Mouse (Mus musculus) megakaryocyte, embryonic 14.5 days (primary cell): Measurements from ENCODE around the gene Glipr2. TPM values are rescaled to one million over a fixed set of nuclear protein-coding genes. Genes with fewer than 3 reads are reported as not detected.
A peak's percentile ranks its signal among the peaks of the same experiment; 100 is the strongest.

Source experiments
- H3K27me3 ChIP-seq: replicated peaks from 2 replicates; pipeline ENCODE3; 2012; ENCODE audit warnings: inconsistent platforms
- H3K36me3 ChIP-seq: replicated peaks from 2 replicates; pipeline ENCODE3; 2012; ENCODE audit warnings: low read length, inconsistent platforms, mixed read lengths
- H3K4me1 ChIP-seq: 2 replicates; pipeline ENCODE4 v1.6.1; 2012; ENCODE audit warnings: inconsistent platforms
- H3K4me3 ChIP-seq: replicated peaks from 2 replicates; pipeline ENCODE3; 2012; ENCODE audit warnings: moderate library complexity, mild to moderate bottlenecking, inconsistent platforms
- H3K9me3 ChIP-seq: 2 replicates; pipeline ENCODE4 v1.6.1; 2012; ENCODE audit warnings: inconsistent platforms
- FLI1 ChIP-seq: IDR thresholded peaks from 2 replicates; pipeline ENCODE4 v1.6.1; 2012; ENCODE audit warnings: low read length, inconsistent platforms, mixed read lengths
- GATA1 ChIP-seq: IDR thresholded peaks from 3 replicates; pipeline ENCODE4 v1.6.1; 2012; ENCODE audit warnings: mixed read lengths, low read length, inconsistent platforms, borderline replicate concordance
- polyA plus RNA-seq: library from polyadenylated mRNA; stranded (reverse); fragments of >175 nt; gene quantifications from 2 replicates; pipeline ENCODE4 v1.2.3, GENCODE M21; 2012; ENCODE audit warnings: low replicate concordance; ENCODE audit not compliant: insufficient read depth

Gene Glipr2
- polyA plus RNA-seq, 1 experiment, result 32.0 TPM

DNA sequence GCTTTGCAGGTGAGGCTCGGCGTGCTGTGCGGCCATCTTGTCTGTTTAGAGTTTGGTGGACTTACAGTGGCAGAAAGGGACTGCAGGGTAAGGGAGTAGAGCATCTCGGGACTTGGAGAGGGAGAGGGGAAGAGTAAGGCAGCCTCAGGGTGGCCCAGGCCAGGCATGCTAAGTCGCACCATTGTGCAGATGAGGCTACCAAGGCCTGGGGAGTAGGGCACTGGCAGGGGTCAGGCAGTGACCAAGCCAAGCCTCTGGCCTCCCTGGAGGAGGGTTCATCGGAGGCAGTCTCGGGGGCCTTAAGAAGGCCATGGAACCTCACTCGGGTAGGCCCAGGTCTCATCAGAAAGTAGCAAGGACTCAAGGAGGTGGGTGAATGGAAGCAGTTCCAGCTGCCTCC lies 14.8 kb upstream of the Glipr2 start:
- H3K4me3 ChIP-seq, result no peak overlapping the region
- no peak for TF ChIP-seq FLI1
- no peak for TF ChIP-seq GATA1
- H3K27me3 ChIP-seq, result peaks cover 7% of the 10 kb centered on the region
- H3K9me3 ChIP-seq, result no peaks in the 10 kb centered on the region
- H3K36me3 ChIP-seq, result no peaks in the 10 kb centered on the region
- H3K4me1 ChIP-seq, result peaks cover 31% of the 10 kb centered on the region

DNA sequence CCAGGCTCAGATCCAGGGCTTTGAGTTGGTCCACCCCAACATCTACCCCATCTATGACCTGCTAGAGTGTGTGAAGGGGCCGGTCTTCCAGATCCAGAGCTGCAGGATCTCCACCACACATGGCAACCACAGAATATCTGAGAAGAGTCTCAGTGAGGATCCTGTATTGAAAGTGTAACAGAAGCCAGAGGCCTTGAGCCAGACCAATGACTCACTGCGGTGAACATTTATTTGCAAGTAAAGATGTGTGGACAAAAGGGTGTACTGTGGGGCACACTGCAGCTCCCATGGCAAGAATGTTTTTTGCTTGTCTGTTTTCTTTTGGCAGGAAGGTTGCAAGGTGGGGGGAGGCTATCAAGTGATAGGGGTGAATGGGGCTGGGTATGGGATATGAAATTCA lies 9.6 kb upstream of the Glipr2 start:
- H3K9me3 ChIP-seq, result no peaks in the 10 kb centered on the region
- no peak overlapping the region for H3K4me3 ChIP-seq
- H3K27me3 ChIP-seq, result peaks cover 5% of the 10 kb centered on the region
- TF ChIP-seq GATA1 (no peak), FLI1 (no peak)
- peaks cover 10% of the 10 kb centered on the region for H3K4me1 ChIP-seq
- H3K36me3 ChIP-seq, result no peaks in the 10 kb centered on the region

DNA sequence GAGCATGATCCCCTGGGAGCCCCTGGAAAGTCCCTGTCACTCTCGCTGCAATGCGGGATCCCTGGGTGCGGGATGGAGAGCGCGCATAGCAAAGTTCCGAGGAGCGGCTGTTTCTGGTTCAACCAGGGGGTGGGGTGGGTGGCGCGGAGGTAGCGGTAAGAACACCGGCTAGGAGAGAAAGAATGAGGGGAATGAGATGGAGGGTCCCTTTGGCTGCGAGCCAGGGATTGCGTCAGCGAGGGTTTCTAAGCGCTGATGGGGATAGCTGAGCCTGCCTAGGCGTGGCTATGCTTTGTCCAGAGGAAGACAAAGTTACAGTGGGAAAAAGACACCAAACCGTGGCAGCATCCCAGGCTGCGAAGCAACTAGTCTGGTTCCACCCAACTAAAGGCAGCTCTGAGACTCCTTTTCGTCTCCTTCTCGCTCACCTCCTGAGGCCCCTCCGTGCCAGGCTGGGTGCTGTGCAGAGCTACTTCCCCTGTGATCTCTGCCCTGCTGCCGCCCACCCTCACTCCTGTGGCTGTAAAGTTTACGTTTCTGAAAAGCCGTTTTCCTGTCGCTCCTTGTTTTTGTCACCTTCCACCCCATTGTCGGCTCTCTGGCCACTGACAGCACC lies 753 bp downstream of the Glipr2 start:
- peaks cover 58% of the 10 kb centered on the region for H3K4me1 ChIP-seq
- H3K9me3 ChIP-seq, result no peaks in the 10 kb centered on the region
- H3K27me3 ChIP-seq, result peaks cover 10% of the 10 kb centered on the region
- no peak for TF ChIP-seq FLI1
- TF ChIP-seq GATA1, result no peak
- peak overlapping the region; percentile 98 for H3K4me3 ChIP-seq
- peaks cover 9% of the 10 kb centered on the region for H3K36me3 ChIP-seq

DNA sequence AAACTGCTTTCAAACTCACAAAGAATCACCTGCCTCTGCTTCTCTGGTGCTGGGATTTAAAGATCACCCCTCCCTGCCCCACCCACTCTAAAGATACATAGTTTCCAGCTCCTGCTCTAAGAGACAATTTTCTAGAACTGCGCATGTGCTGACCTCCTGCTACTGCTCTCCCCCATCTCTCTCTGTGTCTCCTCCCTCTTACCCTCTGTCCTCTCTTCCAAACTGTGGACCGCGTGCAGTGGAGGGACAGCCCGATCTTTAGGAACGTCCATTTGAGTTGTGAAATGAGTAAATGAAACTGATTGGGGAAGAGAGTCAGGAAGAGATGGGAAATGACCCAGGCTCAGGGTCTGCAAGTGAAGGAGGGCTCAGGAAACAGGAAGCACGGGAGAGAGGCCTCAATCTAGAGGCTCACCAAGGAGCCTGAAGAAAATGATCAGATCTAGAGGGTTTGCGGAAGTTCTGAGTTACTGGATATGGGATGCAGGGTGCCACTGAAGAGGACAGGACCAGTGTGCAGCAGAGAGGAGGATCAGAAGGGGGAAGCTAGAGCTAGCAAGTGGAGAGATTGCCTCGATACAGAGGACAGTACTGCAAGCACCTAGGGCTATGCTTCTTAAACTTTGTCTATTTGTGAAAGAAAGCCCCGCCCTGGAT lies 2.5 kb downstream of the Glipr2 start:
- TF ChIP-seq GATA1 (no peak), FLI1 (no peak)

DNA sequence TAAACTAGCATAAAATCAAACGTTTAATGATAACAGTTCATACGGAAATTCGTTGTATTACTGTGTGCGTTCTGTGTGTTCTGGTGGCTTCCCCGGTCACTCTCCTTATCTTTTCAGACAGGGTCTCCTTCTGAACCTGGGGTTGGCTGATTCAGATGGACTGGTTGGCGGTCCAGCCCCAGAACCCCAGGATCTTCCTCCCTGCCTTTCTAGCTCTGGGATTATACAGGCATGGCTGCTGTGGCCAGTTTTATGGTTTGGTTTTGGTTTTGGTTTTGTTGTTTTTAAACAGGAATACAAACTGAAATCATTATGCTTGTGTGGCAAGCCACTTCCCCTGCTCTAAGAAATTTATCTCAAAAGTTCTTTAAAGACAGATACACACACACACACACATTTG lies 3.0 kb downstream of the Glipr2 start:
- Histone ChIP-seq H3K9me3 (no peaks in the 10 kb centered on the region), H3K36me3 (peaks cover 13% of the 10 kb centered on the region), H3K27me3 (peaks cover 8% of the 10 kb centered on the region), H3K4me3 (peak overlapping the region; percentile 83), H3K4me1 (peaks cover 81% of the 10 kb centered on the region)
- TF ChIP-seq GATA1 (no peak), FLI1 (no peak)

More for the DNA sequence above, 2.5 kb downstream of the Glipr2 start:
- H3K36me3 ChIP-seq, result peaks cover 13% of the 10 kb centered on the region
- peak overlapping the region; percentile 83 for H3K4me3 ChIP-seq
- no peaks in the 10 kb centered on the region for H3K9me3 ChIP-seq
- peaks cover 75% of the 10 kb centered on the region for H3K4me1 ChIP-seq
- peaks cover 8% of the 10 kb centered on the region for H3K27me3 ChIP-seq

DNA sequence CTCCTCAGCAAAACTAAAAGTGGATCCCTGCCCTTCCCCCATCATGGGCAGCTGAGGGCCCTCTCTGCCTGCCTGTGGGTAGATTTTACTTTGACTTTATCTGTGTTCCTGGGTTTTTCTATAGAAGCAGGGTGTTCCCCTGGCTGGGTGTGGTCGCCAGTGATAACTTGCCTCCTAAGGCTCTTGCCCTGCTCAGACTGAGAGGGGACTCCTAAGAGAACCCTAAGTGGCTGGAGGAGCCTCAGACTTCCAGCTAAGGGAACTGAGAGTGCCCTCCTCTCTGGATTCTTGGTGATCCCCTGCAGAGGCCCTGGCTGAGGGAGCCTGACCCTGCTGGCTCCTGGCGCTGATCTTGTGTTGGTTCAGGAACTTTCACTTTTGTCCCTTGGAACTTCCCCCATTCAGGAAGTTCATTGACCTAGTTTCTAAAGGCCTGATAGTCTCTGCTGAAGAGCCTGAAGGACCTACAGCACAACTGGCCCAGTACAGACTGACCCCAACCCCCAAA lies 7.2 kb downstream of the Glipr2 start:
- no peak for TF ChIP-seq GATA1
- Histone ChIP-seq H3K4me3 (peak overlapping the region; percentile 87), H3K4me1 (peaks cover 94% of the 10 kb centered on the region), H3K9me3 (no peaks in the 10 kb centered on the region), H3K36me3 (peaks cover 40% of the 10 kb centered on the region), H3K27me3 (no peaks in the 10 kb centered on the region)

DNA sequence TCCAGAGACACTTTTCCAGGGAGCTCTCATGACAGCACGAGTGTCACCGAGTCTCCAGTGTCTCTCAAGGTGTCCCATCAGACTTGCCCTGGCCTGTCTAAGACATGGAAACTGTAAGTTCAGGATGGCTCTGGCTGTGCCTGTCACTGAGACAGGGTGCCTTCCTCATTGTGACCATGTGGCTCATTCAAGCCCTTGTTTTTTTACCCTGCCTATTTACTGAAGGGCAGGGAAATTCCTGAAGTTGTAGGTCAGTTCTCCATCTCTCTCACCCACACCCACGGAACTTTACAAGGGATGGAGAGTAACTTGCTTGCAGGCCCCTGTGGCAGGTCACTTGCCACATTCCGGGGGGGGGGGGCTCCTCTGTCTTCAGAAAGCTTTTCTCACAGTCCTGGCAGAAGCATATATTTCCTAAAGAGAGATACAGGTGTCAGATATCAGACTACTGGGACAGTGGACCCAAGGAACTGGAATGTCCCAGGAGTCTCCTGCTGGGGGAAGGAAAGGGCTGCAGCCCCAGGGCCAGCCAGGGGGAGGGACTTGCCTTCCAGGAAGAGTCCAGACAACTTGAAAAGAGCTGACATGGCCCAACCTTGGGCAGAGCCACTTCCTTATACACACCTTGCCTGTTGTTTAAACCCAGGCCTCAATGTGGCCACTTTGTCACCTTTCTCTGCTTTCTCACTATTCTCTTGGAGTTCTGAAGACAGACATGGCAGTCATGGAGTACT lies 7.9 kb downstream of the Glipr2 start:
- H3K4me3 ChIP-seq, result peak overlapping the region; percentile 87
- peaks cover 94% of the 10 kb centered on the region for H3K4me1 ChIP-seq
- H3K27me3 ChIP-seq, result no peaks in the 10 kb centered on the region
- no peak for TF ChIP-seq FLI1
- no peak for TF ChIP-seq GATA1
- H3K36me3 ChIP-seq, result peaks cover 44% of the 10 kb centered on the region
- no peaks in the 10 kb centered on the region for H3K9me3 ChIP-seq

DNA sequence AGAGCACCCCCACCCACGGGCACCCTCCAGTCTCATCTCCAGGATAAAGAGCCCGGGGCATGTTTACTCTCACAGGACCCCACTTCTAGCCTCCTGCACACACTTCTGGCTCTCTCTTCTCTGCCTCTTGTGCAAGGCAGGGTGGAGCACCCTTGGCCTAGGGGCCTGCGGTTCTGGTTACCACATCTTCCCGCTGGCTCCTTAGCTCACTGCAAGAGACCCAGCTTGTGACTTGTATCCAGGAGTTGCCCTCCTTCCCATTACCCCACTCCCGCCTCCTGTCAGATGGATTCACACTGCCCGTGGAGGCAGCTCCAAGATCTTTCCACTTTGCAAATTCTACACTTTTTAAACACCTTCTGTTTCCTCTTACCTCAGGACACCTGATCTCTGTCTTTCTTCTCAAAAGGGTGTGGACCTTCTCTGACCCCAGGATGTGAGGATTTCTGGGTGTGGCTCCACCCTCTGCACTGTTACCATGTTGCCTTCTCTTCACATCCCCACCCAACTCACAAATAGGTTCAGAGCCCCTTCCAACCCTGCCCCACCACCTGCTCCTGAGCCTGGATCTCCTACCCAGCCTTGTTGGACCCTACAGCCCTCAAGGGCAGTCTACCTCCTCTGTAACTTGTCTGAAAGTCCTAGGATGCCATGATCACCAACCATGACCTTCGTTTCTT lies 8.8 kb downstream of the Glipr2 start:
- peaks cover 95% of the 10 kb centered on the region for H3K4me1 ChIP-seq
- TF ChIP-seq FLI1 (no peak), GATA1 (no peak)
- H3K36me3 ChIP-seq, result peaks cover 51% of the 10 kb centered on the region
- H3K27me3 ChIP-seq, result no peaks in the 10 kb centered on the region
- H3K4me3 ChIP-seq, result peak overlapping the region; percentile 24
- H3K9me3 ChIP-seq, result no peaks in the 10 kb centered on the region

DNA sequence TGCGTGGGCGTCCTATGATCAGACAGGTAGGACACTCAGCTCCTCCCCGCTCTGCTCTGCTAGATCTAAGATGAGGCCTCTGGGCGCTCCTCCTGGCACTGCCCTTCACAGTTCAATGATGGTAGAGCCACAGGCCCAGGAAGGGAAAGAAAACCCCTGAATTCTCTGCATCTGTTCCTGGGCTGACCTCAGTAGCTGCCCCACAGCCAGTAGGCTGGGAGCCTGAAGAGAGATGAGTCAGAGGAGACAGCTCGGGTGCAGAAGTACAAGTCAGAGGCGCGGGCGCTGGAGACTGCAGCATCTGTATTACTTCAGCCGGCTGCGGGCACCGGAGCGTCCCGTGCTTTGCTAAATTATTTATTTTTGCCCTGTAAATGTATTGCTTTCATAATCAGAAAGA lies 11.4 kb downstream of the Glipr2 start:
- TF ChIP-seq FLI1, result no peak
- no peak for TF ChIP-seq GATA1
- H3K4me1 ChIP-seq, result peaks cover 95% of the 10 kb centered on the region
- peaks cover 44% of the 10 kb centered on the region for H3K36me3 ChIP-seq

More for the DNA sequence above, 11.4 kb downstream of the Glipr2 start:
- Histone ChIP-seq H3K27me3 (no peaks in the 10 kb centered on the region), H3K9me3 (no peaks in the 10 kb centered on the region), H3K4me3 (no peak overlapping the region)
